Mouse (Mus musculus) heart, postnatal 0 days (tissue): ENCODE results near the gene Nrxn1.

ENCODE experiments used
- CTCF ChIP-seq: IDR thresholded peaks from 2 replicates; pipeline ENCODE4 v1.5.1; 2016; ENCODE audit warnings: antibody characterized with exemption, control low read depth, low read depth
- EP300 ChIP-seq: IDR thresholded peaks from 2 replicates; pipeline ENCODE4 v1.6.1; 2016; ENCODE audit warnings: antibody characterized with exemption, low read depth

DNA sequence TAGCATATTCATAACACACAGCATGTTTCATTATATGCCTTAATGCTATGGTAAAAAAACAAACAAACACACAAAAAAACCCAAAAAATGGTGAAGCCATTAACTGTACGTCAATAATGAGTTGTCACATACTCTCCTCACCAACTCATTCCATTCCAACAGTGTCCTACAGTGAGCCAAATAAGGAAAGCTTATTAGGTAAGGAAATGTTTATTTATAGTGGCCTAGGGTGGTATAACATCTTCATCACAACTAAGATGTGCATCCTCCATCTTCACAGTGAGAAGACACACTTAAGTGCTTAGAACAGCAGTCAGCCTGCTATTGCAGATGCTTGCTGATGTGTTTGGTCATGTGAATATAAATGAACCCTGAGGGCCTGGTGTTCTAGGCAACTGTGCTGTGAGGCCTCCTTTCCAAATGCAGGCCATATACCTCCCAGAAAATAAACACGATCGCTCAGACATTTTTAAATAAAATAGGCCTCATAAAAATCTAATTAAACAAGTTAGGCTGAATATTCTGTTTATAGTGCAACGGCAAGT, 454.6 kb downstream of the Nrxn1 start:
- no peak for TF ChIP-seq CTCF
- TF ChIP-seq EP300, result no peak
